Mouse (Mus musculus) myocyte (in vitro differentiated cells): ENCODE results near the gene Trim69. TPM values are rescaled to one million over a fixed set of nuclear protein-coding genes. Genes with fewer than 3 reads are reported as not detected.
"Not testable (repeated sequence)": the region's sequence is repeated elsewhere in the genome, so short reads cannot be mapped to it uniquely, and the experiment has no call there.

Experiments
- H3K27me3 ChIP-seq: one replicate; pipeline ENCODE4 v1.6.1; 2011; ENCODE audit not compliant: control insufficient read depth, insufficient read depth, insufficient read length
- H3K36me3 ChIP-seq: one replicate; pipeline ENCODE4 v1.6.1; 2011; ENCODE audit not compliant: control insufficient read depth, insufficient read depth
- H3K4me2 ChIP-seq: one replicate; pipeline ENCODE4 v1.6.1; 2011; ENCODE audit warnings: low read depth, control low read depth
- H3K4me3 ChIP-seq: one replicate; pipeline ENCODE4 v1.5.1; 2011; ENCODE audit warnings: mild to moderate bottlenecking, control low read depth, moderate library complexity
- H3K79me2 ChIP-seq: one replicate; pipeline ENCODE4 v1.6.1; 2011; ENCODE audit not compliant: control insufficient read depth, insufficient read depth
- H3ac ChIP-seq: one replicate; pipeline ENCODE4 v1.6.1; 2011; ENCODE audit not compliant: control insufficient read depth, insufficient read length
- CEBPB ChIP-seq: IDR thresholded peaks from 2 replicates; pipeline ENCODE4 v1.6.1; 2011; ENCODE audit warnings: mild to moderate bottlenecking, moderate library complexity; ENCODE audit not compliant: poor library complexity, insufficient read depth, severe bottlenecking
- E2F4 ChIP-seq: IDR thresholded peaks from one replicate; pipeline ENCODE4 v1.6.1; 2011; ENCODE audit warnings: mild to moderate bottlenecking, control low read depth, moderate library complexity; ENCODE audit not compliant: insufficient read depth
- MAX ChIP-seq: IDR thresholded peaks from one replicate; pipeline ENCODE4 v1.6.1; 2011; ENCODE audit warnings: low read depth, mild to moderate bottlenecking, control low read depth
- MYOD1 ChIP-seq, 3 experiments: IDR thresholded peaks; one replicate each; pipeline ENCODE4 v1.6.1; 2011; ENCODE audit warnings: control low read depth in 2 of 3, low read depth in 2 of 3, mild to moderate bottlenecking in 2 of 3, moderate library complexity in 1 of 3; ENCODE audit not compliant: insufficient read length in 2 of 3, control insufficient read depth in 1 of 3
- MYOG ChIP-seq, 3 experiments: IDR thresholded peaks; one replicate each; pipeline ENCODE4 v1.6.1; 2011; ENCODE audit warnings: control low read depth in 2 of 3, low read depth in 2 of 3, mild to moderate bottlenecking in 2 of 3; ENCODE audit not compliant: insufficient read length in 2 of 3, control insufficient read depth in 1 of 3, insufficient read depth in 1 of 3
- POLR2A ChIP-seq: IDR thresholded peaks from one replicate; pipeline ENCODE4 v1.6.1; 2011; ENCODE audit warnings: low read depth, mild to moderate bottlenecking, control low read depth, moderate library complexity; ENCODE audit not compliant: insufficient read length
- POLR2AphosphoS2 ChIP-seq: IDR thresholded peaks from one replicate; pipeline ENCODE4 v1.6.1; 2011; ENCODE audit warnings: low read depth, control low read depth; ENCODE audit not compliant: insufficient read length
- REST ChIP-seq: IDR thresholded peaks from one replicate; pipeline ENCODE4 v1.6.1; 2011; ENCODE audit warnings: mild to moderate bottlenecking, control low read depth, moderate library complexity; ENCODE audit not compliant: insufficient read depth, insufficient read length
- SRF ChIP-seq: IDR thresholded peaks from one replicate; pipeline ENCODE4 v1.6.1; 2011; ENCODE audit warnings: low read depth; ENCODE audit not compliant: control insufficient read depth, insufficient read length
- TCF12 ChIP-seq: IDR thresholded peaks from one replicate; pipeline ENCODE4 v1.6.1; 2011; ENCODE audit warnings: mild to moderate bottlenecking, control low read depth; ENCODE audit not compliant: poor library complexity, insufficient read depth, severe bottlenecking
- TCF3 ChIP-seq: IDR thresholded peaks from one replicate; pipeline ENCODE4 v1.6.1; 2011; ENCODE audit warnings: low read depth, control low read depth; ENCODE audit not compliant: insufficient read length
- USF1 ChIP-seq: IDR thresholded peaks from one replicate; pipeline ENCODE4 v1.6.1; 2011; ENCODE audit warnings: low read depth, mild to moderate bottlenecking, control low read depth, moderate library complexity
- polyA plus RNA-seq: library from polyadenylated mRNA; unstranded; fragments of >200 nt; fragmentation: generic; extraction: Trizol; gene quantifications from one replicate; pipeline ENCODE4 v1.2.1, GENCODE M21; 2012; ENCODE audit warnings: missing spikeins

The Trim69 gene
- polyA plus RNA-seq, 1 experiment, result 0.04 TPM

DNA sequence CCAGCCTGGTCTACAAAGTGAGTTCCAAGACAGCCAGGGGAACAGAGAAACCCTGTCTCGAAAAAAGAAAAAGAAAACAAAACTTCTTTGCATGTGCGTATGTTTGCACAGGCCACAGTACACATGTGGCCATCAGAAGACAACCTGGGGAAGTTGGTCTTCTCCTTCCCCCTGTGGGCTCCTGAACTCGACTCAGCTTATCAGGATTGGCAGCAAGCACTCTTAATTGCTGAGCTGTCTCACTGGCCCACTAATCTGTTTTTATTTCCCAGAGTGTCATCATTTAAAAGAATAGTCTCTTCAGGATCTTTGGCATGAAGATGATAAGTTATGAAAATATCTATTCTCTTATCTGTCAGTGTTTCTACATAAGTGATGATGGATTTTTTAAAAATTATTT is 31.3 kb downstream of the Trim69 start:
- Histone ChIP-seq H3K79me2 (no peaks in the 10 kb centered on the region), H3K4me3 (no peak overlapping the region), H3K4me2 (no peak overlapping the region), H3K27me3 (no peaks in the 10 kb centered on the region), H3ac (no peak overlapping the region), H3K36me3 (no peaks in the 10 kb centered on the region)
- no peak for TF ChIP-seq MAX

- no peak for TF ChIP-seq TCF3
- TF ChIP-seq MYOG (IDR thresholded peaks at IDR 0.05; ENCODE audit: control insufficient read depth in 1 of 3, insufficient read depth in 1 of 3, insufficient read length in 2 of 3, low read depth in 2 of 3), result no peak
- no peak for TF ChIP-seq E2F4
- no peak for TF ChIP-seq POLR2AphosphoS2
- TF ChIP-seq SRF, result no peak
- no peak for TF ChIP-seq CEBPB
- TF ChIP-seq REST, result no peak
- Histone ChIP-seq H3K79me2 (no peaks in the 10 kb centered on the region), H3ac (no peak overlapping the region), H3K27me3 (no peaks in the 10 kb centered on the region), H3K4me3 (no peak overlapping the region), H3K4me2 (no peak overlapping the region), H3K36me3 (no peaks in the 10 kb centered on the region)
Observed at GRCm38 (mm10) chr2:122194509-122194929, 34.0 kb downstream of the Trim69 start.

DNA sequence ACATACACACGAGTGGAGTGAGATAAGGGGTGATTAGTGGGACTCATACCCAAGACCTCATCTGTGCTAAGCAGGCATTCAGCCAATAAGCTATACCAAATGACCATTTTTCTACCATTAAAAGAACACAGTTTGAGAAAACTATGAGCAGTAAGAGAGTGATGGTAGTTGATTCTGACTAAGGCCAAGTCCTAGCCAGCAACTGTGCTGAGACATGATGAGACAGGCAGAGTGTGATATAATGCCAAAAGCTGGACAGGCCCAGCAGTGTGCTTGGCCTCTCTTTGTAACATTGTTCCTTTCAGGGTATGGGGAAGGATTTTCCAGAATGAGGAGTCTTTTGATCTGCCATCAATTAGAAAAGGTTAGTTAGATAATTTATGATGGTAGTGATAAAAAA is 41.0 kb downstream of the Trim69 start:
- TF ChIP-seq MAX (no peak), USF1 (no peak), POLR2A (no peak), TCF12 (no peak), MYOG (IDR thresholded peaks at IDR 0.05; ENCODE audit: control insufficient read depth in 1 of 3, insufficient read depth in 1 of 3, insufficient read length in 2 of 3, low read depth in 2 of 3) (no peak), REST (no peak), SRF (no peak), TCF3 (no peak), POLR2AphosphoS2 (no peak), MYOD1 (IDR thresholded peaks at IDR 0.05; ENCODE audit: control insufficient read depth in 1 of 3, insufficient read length in 2 of 3, low read depth in 2 of 3) (no peak), E2F4 (no peak), CEBPB (no peak)
- no peak overlapping the region for H3ac ChIP-seq
- no peak overlapping the region for H3K4me3 ChIP-seq

GRCm38 (mm10) chr2:122206440-122207107 is 46.1 kb downstream of the Trim69 start:
- no peak overlapping the region for H3K4me3 ChIP-seq
- no peaks in the 10 kb centered on the region for H3K79me2 ChIP-seq
- no peak overlapping the region for H3ac ChIP-seq
- TF ChIP-seq SRF (no peak), CEBPB (no peak), REST (no peak), USF1 (no peak), MYOG (IDR thresholded peaks at IDR 0.05; ENCODE audit: control insufficient read depth in 1 of 3, insufficient read depth in 1 of 3, insufficient read length in 2 of 3, low read depth in 2 of 3) (no peak), MAX (no peak), POLR2A (no peak)
- H3K27me3 ChIP-seq, result no peaks in the 10 kb centered on the region
- H3K36me3 ChIP-seq, result no peaks in the 10 kb centered on the region
- no peak overlapping the region for H3K4me2 ChIP-seq

More for the DNA sequence above, 41.0 kb downstream of the Trim69 start:
- H3K27me3 ChIP-seq, result no peaks in the 10 kb centered on the region
- no peak overlapping the region for H3K4me2 ChIP-seq
- no peaks in the 10 kb centered on the region for H3K36me3 ChIP-seq
- H3K79me2 ChIP-seq, result no peaks in the 10 kb centered on the region

- Histone ChIP-seq H3K4me2 (no peak overlapping the region), H3K27me3 (no peaks in the 10 kb centered on the region), H3K79me2 (no peaks in the 10 kb centered on the region), H3K36me3 (no peaks in the 10 kb centered on the region), H3ac (no peak overlapping the region), H3K4me3 (no peak overlapping the region)
- TF ChIP-seq REST, result no peak
- TF ChIP-seq SRF, result no peak
- no peak for TF ChIP-seq MAX
- no peak for TF ChIP-seq USF1
- TF ChIP-seq TCF3, result no peak
- no peak for TF ChIP-seq POLR2A
- TF ChIP-seq MYOD1 (IDR thresholded peaks at IDR 0.05; ENCODE audit: control insufficient read depth in 1 of 3, insufficient read length in 2 of 3, low read depth in 2 of 3), result no peak
- no peak for TF ChIP-seq POLR2AphosphoS2
- no peak for TF ChIP-seq CEBPB
- no peak for TF ChIP-seq MYOG (IDR thresholded peaks at IDR 0.05; ENCODE audit: control insufficient read depth in 1 of 3, insufficient read depth in 1 of 3, insufficient read length in 2 of 3, low read depth in 2 of 3)
- no peak for TF ChIP-seq TCF12
- no peak for TF ChIP-seq E2F4
Observed at GRCm38 (mm10) chr2:122210534-122211228, 50.2 kb downstream of the Trim69 start.

DNA sequence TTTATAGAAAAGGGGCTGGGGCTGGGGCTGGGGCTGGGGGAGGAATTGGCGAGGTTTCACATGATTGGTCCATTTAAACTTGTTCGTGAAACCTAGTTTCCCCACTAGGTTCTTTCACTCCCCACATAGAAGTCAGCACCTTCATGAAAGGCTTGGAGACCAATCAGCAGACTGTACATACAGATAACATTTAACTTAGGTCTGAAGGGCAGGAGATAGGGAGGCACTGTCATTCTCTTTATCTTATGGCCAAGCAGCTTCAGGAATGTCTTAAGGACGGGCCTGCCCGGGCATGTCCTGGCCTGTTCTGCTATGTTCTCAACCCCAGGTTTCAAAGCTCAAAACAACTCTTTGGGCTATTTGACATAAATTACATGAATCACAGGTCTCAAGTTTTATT is 56.6 kb downstream of the Trim69 start:
- not testable (repeated sequence) for H3K79me2 ChIP-seq, H3K36me3 ChIP-seq, H3K4me3 ChIP-seq, H3ac ChIP-seq, H3K27me3 ChIP-seq, H3K4me2 ChIP-seq
